Mouse (Mus musculus) layer of hippocampus, adult 2 months (tissue): ENCODE data around the gene Ndufa4l2. TPM values are rescaled to one million over a fixed set of nuclear protein-coding genes. Genes with fewer than 3 reads are reported as not detected.

Source experiments
- DNase-seq, 2 experiments: peaks; one replicate each; pipeline ENCODE4 v3.0.0; 2022; ENCODE audit warnings: low spot score in 2 of 2
- H3K27ac ChIP-seq: fragments of 200-600 bp; 2 replicates; pipeline ENCODE4 v1.8.1; 2022
- H3K4me3 ChIP-seq: fragments of 200-600 bp; 2 replicates; pipeline ENCODE4 v1.8.1; 2022; ENCODE audit warnings: mild to moderate bottlenecking
- CTCF ChIP-seq: fragments of 200-600 bp; conservative IDR thresholded peaks from 2 replicates; pipeline ENCODE4 v1.8.1; 2022; ENCODE audit warnings: antibody characterized with exemption, mild to moderate bottlenecking, moderate library complexity
- total RNA-seq, 2 experiments: library from RNA; stranded (reverse); gene quantifications; 2 replicates each; pipeline ENCODE4 v1.2.3; 2021

Gene Ndufa4l2
- total RNA-seq, 2 experiments from 2014 or later = 3.5 to 3.7 TPM

GRCm38 (mm10) chr10:127492118-127492517, 22.6 kb upstream of the Ndufa4l2 start:
- no peak for TF ChIP-seq CTCF
- DNase-seq = no peak
- no peak overlapping the region for H3K27ac ChIP-seq
- no peak overlapping the region for H3K4me3 ChIP-seq

- no peak overlapping the region for H3K27ac ChIP-seq
- DNase-seq = no peak
- TF ChIP-seq CTCF = no peak
- no peak overlapping the region for H3K4me3 ChIP-seq
These were observed 18.6 kb upstream of the Ndufa4l2 start for GRCm38 (mm10) chr10:127496156-127496555.

GRCm38 (mm10) chr10:127499516-127499915, 15.3 kb upstream of the Ndufa4l2 start:
- no peak overlapping the region for H3K27ac ChIP-seq
- no peak for DNase-seq
- H3K4me3 ChIP-seq = no peak overlapping the region
- no peak for TF ChIP-seq CTCF

DNA sequence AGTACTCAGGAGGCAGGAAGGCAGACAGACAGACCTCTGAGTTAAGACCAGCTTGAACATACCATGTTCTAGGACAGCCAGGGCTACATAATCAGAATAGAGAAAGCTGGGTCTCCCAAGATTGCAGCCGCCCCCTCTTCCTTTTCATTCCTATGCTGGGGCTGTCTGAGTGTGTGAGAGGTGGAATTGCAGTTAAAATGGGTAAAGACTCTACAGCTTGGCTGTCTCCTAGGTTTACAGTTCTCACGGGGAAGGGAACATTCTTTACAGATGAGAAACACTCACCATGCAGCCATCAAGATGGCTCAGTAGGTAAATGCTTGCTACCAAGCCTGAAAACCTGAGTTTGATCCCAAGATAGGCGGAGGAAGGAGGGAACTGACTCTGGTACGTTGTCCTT, 14.7 kb upstream of the Ndufa4l2 start:
- no peak overlapping the region for H3K27ac ChIP-seq
- TF ChIP-seq CTCF = no peak
- H3K4me3 ChIP-seq = no peak overlapping the region
- no peak for DNase-seq

DNA sequence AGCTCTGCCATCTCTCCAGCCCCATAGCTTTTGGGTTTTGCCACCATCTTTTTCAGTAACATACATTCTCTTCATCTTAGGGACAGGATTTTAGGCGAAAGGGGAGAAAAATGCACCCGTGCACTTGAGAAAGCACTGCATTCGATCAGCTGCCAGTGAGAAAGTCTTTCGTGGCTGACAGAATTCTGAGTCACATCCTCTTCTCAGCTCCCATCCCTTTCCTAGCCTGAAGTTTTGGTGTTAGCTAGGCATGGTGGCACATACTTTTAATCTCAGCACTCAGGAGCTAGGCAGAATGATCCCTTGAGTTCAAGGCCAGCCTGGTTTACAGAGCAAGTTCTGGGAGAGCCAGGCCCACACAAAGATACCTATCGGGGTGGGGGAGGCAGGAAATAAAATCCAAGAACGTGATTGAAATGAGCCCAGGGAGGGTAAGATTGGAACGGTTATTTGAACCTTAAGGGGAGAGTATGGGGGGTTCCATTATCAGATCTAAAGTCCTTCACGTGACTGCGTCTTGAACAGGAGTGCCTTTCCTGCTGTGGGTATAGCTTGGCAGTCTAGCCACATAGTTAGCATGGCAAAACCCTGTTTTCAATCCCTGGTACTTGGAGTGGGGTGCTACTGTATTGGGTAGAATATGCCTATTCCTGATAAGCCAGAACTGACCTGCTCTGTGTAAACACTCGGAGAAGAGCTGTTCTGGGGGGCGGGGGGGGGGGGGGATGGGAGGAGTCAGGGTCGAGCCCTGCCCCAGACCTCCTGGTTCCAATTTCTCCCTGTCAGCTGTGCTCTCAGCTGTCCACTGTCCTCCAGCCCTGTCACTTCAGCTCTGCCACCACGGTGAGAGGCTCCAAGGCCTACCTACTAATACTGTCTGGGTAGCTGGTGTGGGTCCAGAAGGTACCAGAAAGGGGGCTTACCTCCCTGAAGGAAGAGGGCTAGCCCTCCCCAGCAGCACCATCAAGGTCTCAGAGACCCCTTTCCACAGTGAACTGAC, 13.6 kb upstream of the Ndufa4l2 start, which contains the start of gene Stac3:
Gene Stac3, plus strand, starts transcription at position 793 of the 1,000 bp plus-strand sequence.
- H3K4me3 ChIP-seq = no peak within 1 kb of the TSS
- no peak within 1 kb of the TSS for H3K27ac ChIP-seq
- no peak for TF ChIP-seq CTCF
- DNase-seq = no peak

DNA sequence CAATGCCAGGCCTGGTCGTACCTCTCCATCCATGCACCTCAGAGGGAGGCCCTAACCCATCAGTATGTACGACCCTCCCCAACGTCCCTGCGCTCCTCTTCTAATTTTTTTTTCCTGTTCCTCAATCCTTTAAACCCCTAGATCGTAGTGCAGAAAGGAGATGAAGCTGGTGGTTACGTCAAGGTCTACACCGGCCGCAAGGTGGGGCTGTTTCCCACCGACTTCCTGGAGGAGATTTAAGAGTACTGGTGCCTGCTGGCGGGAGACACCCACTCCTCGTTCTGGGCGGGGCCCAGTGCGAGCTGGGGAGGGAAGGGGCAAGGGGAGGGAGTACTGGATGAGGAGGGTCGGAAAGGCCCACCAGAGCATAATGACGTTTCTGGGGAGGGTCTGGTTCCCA, 6.5 kb upstream of the Ndufa4l2 start:
- no peak overlapping the region; the same call in 1 of the 2 replicates for H3K27ac ChIP-seq
- DNase-seq = peak; percentile 66 to 82
- H3K4me3 ChIP-seq = no peak overlapping the region
- TF ChIP-seq CTCF = peak; percentile 81

DNA sequence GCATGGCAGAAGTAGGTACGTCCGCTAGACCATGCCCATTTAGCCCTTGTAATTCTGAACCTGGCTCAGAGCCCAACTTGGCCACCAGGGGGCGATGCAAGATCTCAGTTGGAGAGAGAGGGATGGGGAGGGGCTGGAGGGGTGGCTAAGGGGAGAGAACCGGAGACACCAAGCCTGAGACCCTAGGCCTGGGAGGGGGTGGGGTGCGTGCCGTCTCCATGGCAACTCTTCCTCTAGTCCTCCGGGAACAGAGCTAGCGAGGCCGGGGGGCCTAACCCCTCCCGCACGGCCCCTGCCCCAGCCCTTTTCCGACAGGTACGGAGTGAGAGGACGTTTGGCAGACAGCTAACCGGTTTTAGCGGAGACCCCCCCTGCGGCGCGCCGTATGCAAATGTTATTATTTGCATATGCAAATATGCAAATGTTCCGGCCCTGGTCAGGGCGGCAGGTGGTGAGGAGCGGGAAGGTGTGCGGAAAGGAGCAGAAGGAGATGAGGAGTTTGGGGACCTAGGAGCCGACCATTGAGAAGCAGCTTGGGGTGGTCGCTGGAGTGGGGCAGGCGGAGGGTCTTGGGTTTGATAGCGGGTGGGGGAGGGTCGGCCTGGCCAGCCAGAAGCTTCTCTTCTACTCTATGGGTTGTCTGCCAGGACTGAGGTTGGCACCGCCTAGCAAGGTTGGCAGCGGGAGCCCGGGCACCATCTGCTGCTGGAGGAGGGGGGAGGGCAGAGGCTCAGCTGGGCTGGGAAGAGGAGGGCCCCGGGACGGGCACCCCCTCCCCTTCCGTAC, 5.5 kb upstream of the Ndufa4l2 start:
- TF ChIP-seq CTCF = peak; percentile 79
- DNase-seq = peak; percentile 79 to 88
- Histone ChIP-seq H3K4me3 (peak overlapping the region; percentile 53), H3K27ac (peak overlapping the region; percentile 99)

DNA sequence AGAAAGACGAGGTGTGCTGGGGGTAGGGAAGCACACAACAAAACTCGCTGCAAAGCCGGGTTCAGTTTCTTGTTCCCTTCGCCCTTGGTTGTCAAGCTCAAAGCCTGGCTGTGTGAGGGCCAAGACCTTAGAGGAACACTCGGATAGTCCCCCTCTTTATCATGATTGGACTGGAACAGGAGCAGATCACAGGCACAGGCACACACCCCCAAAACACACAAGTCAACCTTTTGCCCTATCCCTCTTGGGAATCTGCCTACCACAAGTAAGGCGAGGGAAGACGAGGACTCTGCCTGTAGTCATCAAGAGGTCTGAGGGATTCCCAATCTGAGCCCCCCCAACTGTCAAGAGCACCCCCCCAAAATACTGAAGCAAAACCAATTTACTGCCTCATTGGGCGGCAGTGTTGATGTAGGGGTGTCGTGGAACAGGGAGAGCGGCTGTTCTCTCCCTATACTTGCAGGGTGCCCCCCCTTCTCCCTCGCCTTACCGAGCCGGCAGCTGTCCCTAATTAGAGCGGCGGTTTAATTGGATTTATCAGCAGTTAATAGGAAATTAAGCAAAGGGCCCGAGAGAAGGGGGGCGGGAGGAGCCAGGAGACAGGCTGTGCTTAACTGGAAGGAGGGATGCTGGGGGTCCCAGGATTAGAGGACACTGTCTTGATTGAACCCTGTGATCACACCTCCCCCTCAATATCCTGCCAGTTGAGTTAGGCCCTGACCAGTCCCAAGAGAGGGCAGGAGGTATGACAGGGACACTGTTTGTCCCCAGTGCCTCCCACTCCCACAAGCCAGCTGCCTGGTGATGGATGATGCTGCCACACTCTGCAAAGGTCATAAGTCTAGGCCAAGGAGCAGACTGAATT, 4.7 kb upstream of the Ndufa4l2 start:
- Histone ChIP-seq H3K27ac (peak overlapping the region; percentile 99), H3K4me3 (peak overlapping the region; percentile 53)
- DNase-seq = peak in 1 of 2 experiments; percentile 37

GRCm38 (mm10) chr10:127510895-127511617, 3.7 kb upstream of the Ndufa4l2 start:
- peak overlapping the region; percentile 99 for H3K27ac ChIP-seq
- no peak for DNase-seq
- no peak overlapping the region for H3K4me3 ChIP-seq
- TF ChIP-seq CTCF = no peak

More for the DNA sequence above, 4.7 kb upstream of the Ndufa4l2 start:
- TF ChIP-seq CTCF = no peak

DNA sequence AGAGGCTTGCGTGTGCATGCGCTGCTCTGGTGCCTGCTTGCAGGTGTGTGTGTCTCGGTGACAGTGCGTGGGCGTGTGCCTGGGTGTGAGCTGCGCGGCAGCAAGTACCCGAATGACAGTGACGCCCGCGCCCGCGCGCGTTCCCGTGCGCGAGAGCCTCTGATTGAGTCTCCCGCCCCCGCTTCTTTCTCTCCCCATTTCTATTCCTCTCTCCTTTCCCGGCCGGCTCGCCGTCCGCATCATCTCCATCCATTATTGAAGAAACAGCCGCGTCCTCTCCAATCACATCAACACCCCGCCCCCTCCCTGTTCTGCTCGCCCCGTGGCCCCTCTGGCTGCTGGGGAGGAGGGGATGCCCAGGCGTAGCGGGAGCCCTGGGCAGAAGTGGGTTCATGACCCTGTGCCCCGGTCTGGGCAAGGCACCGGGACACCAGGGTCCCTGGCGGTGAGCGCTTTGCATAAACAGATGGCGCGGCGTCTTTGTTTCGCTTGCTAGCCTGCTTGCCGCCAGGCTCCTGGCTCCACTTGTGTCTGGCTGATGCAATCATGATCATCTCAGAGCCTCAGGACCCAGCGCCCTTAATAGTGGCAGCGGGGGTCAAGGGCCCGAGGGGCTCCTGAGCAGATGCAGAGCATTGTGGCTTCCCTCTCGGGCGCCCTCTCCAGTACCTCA, 3.0 kb upstream of the Ndufa4l2 start:
- TF ChIP-seq CTCF = peak; percentile 46
- Histone ChIP-seq H3K27ac (peak overlapping the region; percentile 99), H3K4me3 (peak overlapping the region; percentile 64)
- DNase-seq = peak; percentile 80 to 87

DNA sequence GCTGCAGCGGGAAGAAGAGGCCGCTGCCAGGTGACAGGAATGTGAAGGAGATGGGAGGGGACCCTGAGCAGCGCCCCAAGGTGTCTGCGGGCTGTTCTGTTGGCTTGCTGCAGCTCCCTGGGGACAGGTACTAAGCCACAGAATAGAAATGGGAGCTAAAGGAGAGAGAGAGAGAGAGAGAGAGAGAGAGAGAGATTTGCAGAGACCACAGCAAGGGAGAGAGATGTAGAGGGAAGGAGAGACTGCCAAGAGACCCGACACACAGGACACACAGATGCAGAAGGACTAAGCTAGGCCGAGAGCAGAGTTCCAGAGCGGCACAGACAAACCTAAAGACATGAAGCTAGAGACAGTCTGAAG, 2.5 kb upstream of the Ndufa4l2 start:
- H3K4me3 ChIP-seq = peak overlapping the region; percentile 64
- H3K27ac ChIP-seq = peak overlapping the region; percentile 99
- TF ChIP-seq CTCF = no peak
- DNase-seq = peak in 1 of 2 experiments; percentile 43
